ENCODE assay signal across 25 mouse cellular contexts in genomic region chr4:124593210-124593609, GRCm38 (mm10). TPM values are rescaled to one million over a fixed set of nuclear protein-coding genes. Genes with fewer than 3 reads are reported as not detected.
DNase-seq lines count a peak whose midpoint lies in the region; ATAC-seq lines count a peak whose summit lies in the region.
"Had no signal": no experiment of that assay in that cellular context is flagged by ENCODE, and none has a peak within 500 bp of the region (broad histone marks: within the 10 kb centered on the region; RNA-seq: fewer than 3 reads in every experiment).

No protein-coding gene starts in this region.

- H3K9ac ChIP-seq in hindbrain, embryonic 15.5 days = no peak overlapping the region
- H3K9ac ChIP-seq in hindbrain, embryonic 11.5 days (ENCODE audit: low read depth, low read length) = no peak overlapping the region
- H3K9ac ChIP-seq in forebrain, embryonic 12.5 days = no peak overlapping the region
- H3K9ac ChIP-seq in forebrain, embryonic 15.5 days (replicated peaks) = no peak overlapping the region
- H3K9ac ChIP-seq: embryonic facial prominence, embryonic 15.5 days; heart, embryonic 12.5 days had no signal

- intact Hi-C loops in left cerebral cortex, postnatal 4 days (cut with DNase I) = no loop called here

- H3K36me3 ChIP-seq in hindbrain, embryonic 15.5 days = no peaks in the 10 kb centered on the region
- H3K36me3 ChIP-seq in hindbrain, embryonic 11.5 days (ENCODE audit: control insufficient read depth, insufficient read depth, low read length) = no peaks in the 10 kb centered on the region
- no peaks in the 10 kb centered on the region for H3K36me3 ChIP-seq in forebrain, embryonic 12.5 days (replicated peaks)
- no peaks in the 10 kb centered on the region for H3K36me3 ChIP-seq in forebrain, embryonic 15.5 days
- H3K36me3 ChIP-seq: embryonic facial prominence, embryonic 15.5 days; heart, embryonic 12.5 days had no signal

- H3K9me3 ChIP-seq in hindbrain, embryonic 15.5 days = no peaks in the 10 kb centered on the region
- H3K9me3 ChIP-seq in hindbrain, embryonic 11.5 days (ENCODE audit: control insufficient read depth, low read length) = no peaks in the 10 kb centered on the region
- H3K9me3 ChIP-seq in forebrain, embryonic 12.5 days = no peaks in the 10 kb centered on the region
- H3K9me3 ChIP-seq in forebrain, embryonic 15.5 days = no peaks in the 10 kb centered on the region
- H3K9me3 ChIP-seq: embryonic facial prominence, embryonic 15.5 days; heart, embryonic 12.5 days had no signal

- H3K27me3 ChIP-seq in hindbrain, embryonic 15.5 days = peaks cover 10% of the 10 kb centered on the region
- peaks cover 2% of the 10 kb centered on the region; the same call in 1 of the 2 replicates for H3K27me3 ChIP-seq in hindbrain, embryonic 11.5 days (ENCODE audit: control insufficient read depth, insufficient read depth, low read length)
- H3K27me3 ChIP-seq in forebrain, embryonic 12.5 days = peaks cover 27% of the 10 kb centered on the region
- H3K27me3 ChIP-seq in forebrain, embryonic 15.5 days = no peaks in the 10 kb centered on the region
- H3K27me3 ChIP-seq: embryonic facial prominence, embryonic 15.5 days had no signal

- H3K4me2 ChIP-seq in hindbrain, embryonic 15.5 days = no peak overlapping the region
- no peak overlapping the region for H3K4me2 ChIP-seq in hindbrain, embryonic 11.5 days (replicated peaks; ENCODE audit: low read depth, low read length)
- no peak overlapping the region for H3K4me2 ChIP-seq in forebrain, embryonic 12.5 days
- no peak overlapping the region for H3K4me2 ChIP-seq in forebrain, embryonic 15.5 days (replicated peaks)
- H3K4me2 ChIP-seq: embryonic facial prominence, embryonic 15.5 days; heart, embryonic 12.5 days had no signal

- H3K4me3 ChIP-seq in hindbrain, embryonic 15.5 days = no peak overlapping the region
- no peak overlapping the region for H3K4me3 ChIP-seq in hindbrain, embryonic 11.5 days (ENCODE audit: low read depth, low read length)
- H3K4me3 ChIP-seq in forebrain, embryonic 12.5 days (replicated peaks) = no peak overlapping the region
- no peak overlapping the region for H3K4me3 ChIP-seq in forebrain, embryonic 15.5 days
- H3K4me3 ChIP-seq: embryonic facial prominence, embryonic 15.5 days; erythroblast, embryonic 14.5 days; gastrocnemius, adult 2 months; heart, embryonic 12.5 days had no signal

- DNase-seq in hindbrain, embryonic 11.5 days (ENCODE audit: low spot score) = no peak
- peak; percentile 22 for DNase-seq in left cerebral cortex, postnatal 4 days
- no peak for DNase-seq in left cerebral cortex, adult 11 months (ENCODE audit: low spot score)
- no peak for DNase-seq in kidney, adult 18-20 months
- DNase-seq in embryo, embryonic 11 days = no peak
- DNase-seq: adrenal gland, postnatal 25 days; cerebellum, adult 2 months; gastrocnemius, adult 2 months; gastrocnemius, postnatal 25 days; heart, postnatal 36 days; kidney, adult 8-10 months had no signal

- peaks cover 16% of the 10 kb centered on the region for H3K4me1 ChIP-seq in hindbrain, embryonic 15.5 days (replicated peaks)
- H3K4me1 ChIP-seq in hindbrain, embryonic 11.5 days (replicated peaks; ENCODE audit: control insufficient read depth, insufficient read depth, low read length) = no peaks in the 10 kb centered on the region
- peaks cover 25% of the 10 kb centered on the region for H3K4me1 ChIP-seq in forebrain, embryonic 12.5 days
- H3K4me1 ChIP-seq in forebrain, embryonic 15.5 days = peaks cover 45% of the 10 kb centered on the region
- H3K4me1 ChIP-seq: heart, embryonic 12.5 days had no signal

- ATAC-seq in hindbrain, embryonic 15.5 days (ENCODE audit: low FRiP score, low read depth) = 0 out of 2 replicates have a peak, but pooled peaks have one; percentile 9
- no peak for ATAC-seq in hindbrain, embryonic 11.5 days (ENCODE audit: low FRiP score)
- ATAC-seq in forebrain, embryonic 12.5 days (ENCODE audit: low FRiP score) = no peak
- peak; percentile 69 for ATAC-seq in forebrain, embryonic 15.5 days (replicated peaks)
- ATAC-seq: activated CD4-positive, CD25-positive, alpha-beta regulatory T cell, adult 4 months; intestine, embryonic 16.5 days; Patski had no signal

- no peak overlapping the region for H3K27ac ChIP-seq in hindbrain, embryonic 15.5 days (replicated peaks)
- H3K27ac ChIP-seq in hindbrain, embryonic 11.5 days (ENCODE audit: low read depth, low read length) = no peak overlapping the region
- 0 out of 2 replicates have a peak overlapping the region, but pooled peaks have one; percentile 31 for H3K27ac ChIP-seq in forebrain, embryonic 12.5 days
- H3K27ac ChIP-seq in forebrain, embryonic 15.5 days (replicated peaks) = peak overlapping the region; percentile 93
- H3K27ac ChIP-seq: embryonic facial prominence, embryonic 15.5 days; gastrocnemius, adult 2 months had no signal

RNA-seq across cellular contexts. Expression of gene 3100002H09Rik, which starts 17.4 kb away (rescaled TPM):
- polyA plus RNA-seq in hindbrain, embryonic 15.5 days (2015; fragmentation: Nextera tagmentation; extraction: Ambion mirVana) = 0.23 and 0.31 TPM in 2 replicates
- polyA plus RNA-seq in hindbrain, embryonic 11.5 days (2014; fragmentation: Nextera tagmentation; extraction: Ambion mirVana) = 0.40 and 0.53 TPM in 2 replicates
- 1 to 10 TPM in 1 of 2 experiments, under 1 TPM in 1; 0.99 to 1.5 TPM for total RNA-seq in left cerebral cortex, postnatal 4 days (2021)
- 0.47 and 0.74 TPM in 2 replicates for polyA plus RNA-seq in forebrain, embryonic 12.5 days (2016; fragmentation: Nextera tagmentation; extraction: Ambion mirVana)
- 1.2 TPM in 2 replicates for polyA plus RNA-seq in forebrain, embryonic 15.5 days (2015; fragmentation: Nextera tagmentation; extraction: Ambion mirVana)
- total RNA-seq: adrenal gland, adult 18-20 months; adrenal gland, postnatal 25 days; CH12.LX; gastrocnemius, adult 2 months; gastrocnemius, postnatal 25 days; granulocyte monocyte progenitor cell, adult 5-6 weeks; heart, adult 8-10 months; heart, postnatal 36 days had no signal
- polyA plus RNA-seq: activated CD4-positive, CD25-positive, alpha-beta regulatory T cell, adult 4 months; cerebellum, adult 2 months; embryonic facial prominence, embryonic 11.5 days; erythroblast, embryonic 14.5 days; heart, embryonic 12.5 days; intestine, embryonic 16.5 days; Patski had no signal

Comparison
In these comparisons a context has a peak if more than half of its experiments do, and no peak if none do; other contexts are left out.
1. ATAC-seq: peak in hindbrain, embryonic 15.5 days (single experiment) and forebrain, embryonic 15.5 days (single experiment); none in hindbrain, embryonic 11.5 days (single experiment) and forebrain, embryonic 12.5 days (single experiment).
2. H3K27ac ChIP-seq: peak in forebrain, embryonic 12.5 days (single experiment) and forebrain, embryonic 15.5 days (single experiment); none in hindbrain, embryonic 15.5 days (single experiment) and hindbrain, embryonic 11.5 days (single experiment).